Mouse (Mus musculus): ENCODE measurements at regions not wholly inside any gene's neighbourhood (a gene's known extent, or its start where the extent isn't known, plus 50 kb on each side); places are given as distances from the start of the nearest gene placed in this dataset.
A peak's percentile ranks its signal among the peaks of the same experiment; 100 is the strongest.

DNA sequence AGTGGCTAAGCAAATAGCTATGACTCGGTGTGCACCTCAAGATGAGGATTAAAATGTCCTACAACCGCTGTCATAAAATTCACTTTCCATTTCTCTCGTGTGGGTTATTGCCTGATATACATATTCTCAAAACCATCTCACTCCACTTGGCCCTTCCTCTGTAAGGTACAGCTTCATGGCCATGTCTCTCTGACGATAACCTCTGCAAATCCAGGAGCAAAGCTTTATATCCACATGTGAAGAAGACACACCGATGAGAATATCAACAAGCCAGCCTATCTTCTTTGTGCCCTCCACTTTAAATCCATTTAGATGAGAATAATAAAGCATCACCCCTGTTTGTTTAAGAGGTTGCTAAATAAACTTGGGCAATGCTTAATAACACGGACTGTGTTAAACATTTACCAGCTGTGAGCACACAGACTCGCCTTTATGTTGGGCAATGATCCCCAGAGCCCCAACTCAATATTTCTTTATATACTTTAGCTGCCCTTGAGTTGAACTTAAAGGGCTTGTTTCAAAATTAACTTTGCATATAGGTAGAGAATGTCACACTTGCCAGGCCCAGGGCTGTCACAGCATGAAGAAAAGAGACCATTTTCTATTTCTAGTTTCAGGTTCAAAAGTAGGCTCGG lies 161.2 kb upstream of the Ccdc122 start:
- H3K27ac ChIP-seq (ENCODE audit: insufficient read depth, low read length): 0 out of 2 replicates have a peak overlapping the region, but pooled peaks have one; percentile 5
- no peak overlapping the region for H3K4me3 ChIP-seq (ENCODE audit: insufficient read depth, low read length)
- TF ChIP-seq CTCF (IDR thresholded peaks at IDR 0.05; ENCODE audit: extremely low read depth, insufficient read depth, low read length) (no peak), POLR2A (IDR thresholded peaks at IDR 0.05; ENCODE audit: extremely low read depth, insufficient read depth, low read length) (no peak)
- peaks cover 8% of the 10 kb centered on the region for H3K4me1 ChIP-seq (ENCODE audit: control insufficient read depth, insufficient read depth, low read length)

DNA sequence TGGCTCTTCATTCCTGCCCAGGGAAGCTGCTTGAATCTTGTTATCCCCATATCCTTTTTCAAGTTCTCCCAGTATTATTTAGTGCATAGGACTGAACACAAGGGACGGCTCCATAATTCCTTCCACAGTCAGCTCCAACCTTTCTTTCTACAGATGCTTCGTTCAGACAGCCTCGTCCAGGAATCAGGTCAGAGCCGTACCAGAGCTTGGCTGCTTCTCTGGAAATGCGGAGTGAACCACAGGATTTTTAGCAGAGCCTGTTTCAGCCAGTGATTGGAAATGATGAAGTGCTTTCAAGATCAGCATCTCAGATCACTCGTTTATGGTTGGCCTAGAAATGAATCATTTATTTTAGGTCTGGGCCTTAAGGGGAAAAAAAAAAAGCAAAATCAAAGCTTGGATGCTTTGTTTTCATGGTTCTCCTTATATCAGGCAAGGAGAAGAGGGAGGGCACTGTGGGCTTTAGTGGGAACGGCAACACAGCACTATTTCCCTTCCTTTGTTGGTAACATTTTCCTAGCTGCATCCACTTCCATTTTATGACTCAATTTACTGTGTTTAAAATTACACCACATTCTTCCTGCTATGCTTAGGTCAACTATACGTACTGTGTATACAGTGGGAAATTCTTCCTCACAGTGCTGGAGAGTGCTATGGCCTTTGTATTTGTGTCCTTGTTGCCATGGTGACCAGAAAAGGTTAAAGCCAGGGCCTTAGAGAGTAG lies 161.9 kb upstream of the Ccdc122 start:
- 0 out of 2 replicates have a peak overlapping the region, but pooled peaks have one; percentile 5 for H3K27ac ChIP-seq (ENCODE audit: insufficient read depth, low read length)
- no peak overlapping the region for H3K4me3 ChIP-seq (ENCODE audit: insufficient read depth, low read length)
- TF ChIP-seq POLR2A (IDR thresholded peaks at IDR 0.05; ENCODE audit: extremely low read depth, insufficient read depth, low read length): no peak
- no peak for TF ChIP-seq CTCF (IDR thresholded peaks at IDR 0.05; ENCODE audit: extremely low read depth, insufficient read depth, low read length)
- H3K4me1 ChIP-seq (ENCODE audit: control insufficient read depth, insufficient read depth, low read length): peaks cover 8% of the 10 kb centered on the region

DNA sequence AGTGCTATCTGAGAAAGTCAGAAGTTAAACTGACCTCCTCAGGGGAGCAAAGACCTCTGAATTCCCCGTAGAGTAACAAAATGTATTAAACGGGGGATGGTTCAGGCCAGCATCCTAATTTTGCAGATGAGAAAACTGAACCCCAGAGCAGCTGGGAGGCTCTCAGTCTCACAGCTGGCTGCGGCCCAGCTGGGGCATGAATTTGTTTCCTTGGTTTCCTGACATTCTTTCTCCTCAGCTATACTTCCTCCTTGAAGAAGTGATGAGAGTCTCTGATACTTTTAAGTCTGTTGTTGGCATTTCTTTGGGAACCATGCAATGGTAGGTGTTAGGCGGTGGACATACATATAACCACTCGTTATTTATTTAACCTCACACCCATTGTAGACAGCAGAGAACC lies 162.9 kb upstream of the Ccdc122 start:
- H3K27ac ChIP-seq (ENCODE audit: insufficient read depth, low read length): 0 out of 2 replicates have a peak overlapping the region, but pooled peaks have one; percentile 10
- TF ChIP-seq CTCF (IDR thresholded peaks at IDR 0.05; ENCODE audit: extremely low read depth, insufficient read depth, low read length): no peak
- TF ChIP-seq POLR2A (IDR thresholded peaks at IDR 0.05; ENCODE audit: extremely low read depth, insufficient read depth, low read length): no peak
- H3K4me3 ChIP-seq (ENCODE audit: insufficient read depth, low read length): no peak overlapping the region
- peaks cover 8% of the 10 kb centered on the region for H3K4me1 ChIP-seq (ENCODE audit: control insufficient read depth, insufficient read depth, low read length)

DNA sequence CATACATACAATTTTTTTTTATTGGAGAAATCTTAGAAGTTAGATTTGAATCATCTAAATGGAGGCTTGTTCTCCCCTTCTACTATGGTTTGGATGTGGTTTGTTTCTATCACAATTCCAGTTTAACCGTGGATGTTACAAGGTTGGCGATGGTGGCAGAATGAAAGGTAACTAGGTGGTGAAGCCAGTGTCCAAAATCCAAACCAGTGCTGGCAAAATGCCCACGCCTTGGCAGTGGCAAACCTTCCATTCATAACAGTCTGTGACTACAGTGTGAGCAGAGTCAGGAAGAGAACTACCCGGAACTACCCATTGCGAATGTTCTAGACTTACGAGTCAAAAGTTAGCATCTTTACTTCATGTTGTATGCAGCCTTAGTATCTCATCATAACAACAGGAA lies 163.6 kb upstream of the Ccdc122 start:
- Histone ChIP-seq H3K27ac (ENCODE audit: insufficient read depth, low read length) (0 out of 2 replicates have a peak overlapping the region, but pooled peaks have one; percentile 23), H3K4me1 (ENCODE audit: control insufficient read depth, insufficient read depth, low read length) (peaks cover 8% of the 10 kb centered on the region), H3K4me3 (ENCODE audit: insufficient read depth, low read length) (no peak overlapping the region)
- TF ChIP-seq POLR2A (IDR thresholded peaks at IDR 0.05; ENCODE audit: extremely low read depth, insufficient read depth, low read length): no peak
- TF ChIP-seq CTCF (IDR thresholded peaks at IDR 0.05; ENCODE audit: extremely low read depth, insufficient read depth, low read length): no peak

DNA sequence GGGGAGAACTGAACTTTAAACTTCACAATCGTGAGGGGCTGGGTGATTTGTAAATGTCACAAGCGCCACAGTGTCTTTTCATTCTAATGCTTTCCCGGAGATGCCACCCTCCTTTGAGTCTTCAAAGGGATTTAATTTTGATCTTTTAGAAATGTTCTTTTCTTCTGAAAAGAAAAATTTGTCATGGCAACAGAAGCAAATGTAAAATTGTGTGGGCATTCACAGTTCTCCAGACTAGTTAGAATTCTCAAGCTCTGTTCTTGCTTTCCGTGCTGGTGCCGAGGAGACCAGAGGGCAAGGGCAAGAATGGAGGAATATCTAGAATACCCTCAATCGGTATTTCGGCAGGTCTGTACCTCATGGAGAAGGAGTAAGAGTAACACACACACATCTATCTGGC lies 164.1 kb upstream of the Ccdc122 start:
- TF ChIP-seq CTCF (IDR thresholded peaks at IDR 0.05; ENCODE audit: extremely low read depth, insufficient read depth, low read length) (no peak), POLR2A (IDR thresholded peaks at IDR 0.05; ENCODE audit: extremely low read depth, insufficient read depth, low read length) (no peak)
- Histone ChIP-seq H3K27ac (ENCODE audit: insufficient read depth, low read length) (0 out of 2 replicates have a peak overlapping the region, but pooled peaks have one; percentile 56), H3K4me3 (ENCODE audit: insufficient read depth, low read length) (no peak overlapping the region), H3K4me1 (ENCODE audit: control insufficient read depth, insufficient read depth, low read length) (peaks cover 8% of the 10 kb centered on the region)

DNA sequence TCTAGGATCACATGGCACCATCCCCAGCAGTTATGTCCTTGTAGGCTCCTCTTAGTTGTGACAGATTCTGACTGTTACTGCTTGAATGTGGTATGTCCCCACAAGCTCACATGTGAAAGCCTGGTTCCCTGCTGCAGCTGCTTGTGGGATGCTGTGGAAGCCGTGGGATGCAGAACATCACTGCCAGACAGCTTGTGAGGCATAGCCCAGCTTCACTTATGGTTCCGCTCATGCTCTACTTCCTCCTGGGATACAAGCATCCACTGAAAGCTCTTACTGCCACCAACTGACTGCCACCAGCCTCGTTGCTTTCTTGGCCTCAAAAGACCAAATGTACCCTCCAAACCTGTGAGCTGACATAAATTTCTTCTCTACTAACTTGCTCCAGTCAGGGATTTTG lies 167.7 kb upstream of the Ccdc122 start:
- TF ChIP-seq CTCF (IDR thresholded peaks at IDR 0.05; ENCODE audit: extremely low read depth, insufficient read depth, low read length) (peak; percentile 19; the same call in 1 of the 2 replicates), POLR2A (IDR thresholded peaks at IDR 0.05; ENCODE audit: extremely low read depth, insufficient read depth, low read length) (no peak)
- peaks cover 3% of the 10 kb centered on the region for H3K4me1 ChIP-seq (ENCODE audit: control insufficient read depth, insufficient read depth, low read length)
- no peak overlapping the region for H3K4me3 ChIP-seq (ENCODE audit: insufficient read depth, low read length)
- H3K27ac ChIP-seq (ENCODE audit: insufficient read depth, low read length): no peak overlapping the region

DNA sequence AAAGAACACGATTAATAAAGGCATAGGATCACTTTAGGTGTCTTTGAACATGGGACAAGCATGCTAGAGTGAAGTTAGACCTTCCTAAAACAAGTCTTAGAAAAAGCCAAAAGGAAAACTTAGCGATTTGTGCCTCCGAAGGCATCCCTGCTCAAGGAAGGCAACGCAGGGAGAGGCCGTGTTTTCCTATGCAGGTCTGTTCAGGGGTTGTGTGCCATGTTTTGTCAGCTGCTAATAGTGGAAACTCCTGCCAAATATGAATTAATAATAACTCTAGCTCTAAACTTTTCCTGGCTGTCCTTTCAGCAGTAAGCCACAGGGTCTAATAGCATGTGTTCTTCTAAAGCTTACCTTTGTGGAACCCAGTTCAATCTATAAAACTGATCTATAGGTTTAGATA lies 168.4 kb upstream of the Ccdc122 start:
- no peak overlapping the region for H3K27ac ChIP-seq (ENCODE audit: insufficient read depth, low read length)
- H3K4me1 ChIP-seq (ENCODE audit: control insufficient read depth, insufficient read depth, low read length): peaks cover 3% of the 10 kb centered on the region
- TF ChIP-seq POLR2A (IDR thresholded peaks at IDR 0.05; ENCODE audit: extremely low read depth, insufficient read depth, low read length): no peak
- no peak for TF ChIP-seq CTCF (IDR thresholded peaks at IDR 0.05; ENCODE audit: extremely low read depth, insufficient read depth, low read length)
- no peak overlapping the region for H3K4me3 ChIP-seq (ENCODE audit: insufficient read depth, low read length)

DNA sequence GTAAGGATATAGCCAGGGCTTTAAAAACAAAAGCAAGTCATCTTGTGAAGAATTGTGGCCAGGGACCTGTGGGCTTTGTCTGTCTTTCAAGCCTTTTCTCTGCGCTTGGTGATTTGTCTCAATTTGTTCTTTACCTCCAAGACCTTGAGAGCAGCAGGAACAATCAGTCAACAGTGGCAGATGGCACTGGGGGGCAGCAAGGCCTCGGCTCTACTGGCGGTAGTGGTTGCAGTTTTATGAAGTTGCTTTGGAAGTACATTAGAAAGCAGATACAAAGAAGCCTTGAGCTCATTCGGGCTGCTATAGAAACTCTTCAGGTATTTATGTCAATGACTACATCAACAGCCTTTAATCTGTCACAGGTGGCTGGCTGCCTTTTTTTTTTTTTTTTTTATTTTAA lies 171.9 kb upstream of the Ccdc122 start:
- TF ChIP-seq CTCF (IDR thresholded peaks at IDR 0.05; ENCODE audit: extremely low read depth, insufficient read depth, low read length): no peak
- no peak for TF ChIP-seq POLR2A (IDR thresholded peaks at IDR 0.05; ENCODE audit: extremely low read depth, insufficient read depth, low read length)
- H3K27ac ChIP-seq (ENCODE audit: insufficient read depth, low read length): no peak overlapping the region
- no peaks in the 10 kb centered on the region for H3K4me1 ChIP-seq (ENCODE audit: control insufficient read depth, insufficient read depth, low read length)
- no peak overlapping the region for H3K4me3 ChIP-seq (ENCODE audit: insufficient read depth, low read length)

DNA sequence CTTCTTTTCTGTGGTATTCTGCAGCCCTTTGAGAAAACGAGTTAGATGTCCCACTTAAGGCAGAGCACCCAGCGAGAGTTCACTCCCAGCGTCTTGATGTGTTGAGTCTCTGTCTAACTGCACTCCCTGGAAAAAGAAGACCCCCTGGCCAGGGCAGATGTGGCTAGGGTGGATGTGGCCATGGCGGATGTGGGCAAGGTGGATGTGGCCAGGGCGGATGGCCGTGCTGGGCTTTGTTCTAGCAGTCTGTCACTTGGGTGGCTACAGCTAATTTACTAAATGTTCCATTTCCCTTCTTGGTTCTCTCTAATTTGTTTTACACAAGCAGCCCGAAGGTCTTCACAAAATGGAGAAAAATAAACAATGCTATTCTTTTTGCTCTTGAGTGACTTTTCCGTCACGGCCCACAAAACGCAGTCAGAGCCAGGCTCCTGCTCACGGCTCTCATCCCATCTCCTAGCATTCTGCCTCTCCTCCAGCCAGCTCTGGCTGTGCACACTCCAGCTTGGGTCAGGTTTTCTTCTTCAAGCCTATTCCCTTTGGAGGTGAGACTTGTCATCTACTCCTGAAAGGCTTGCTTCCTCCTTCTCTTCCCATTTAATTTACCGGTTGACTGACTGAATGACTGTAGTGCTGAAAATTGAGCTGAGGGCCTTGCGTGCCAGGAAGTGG lies 173.4 kb upstream of the Ccdc122 start:
- H3K27ac ChIP-seq (ENCODE audit: insufficient read depth, low read length): no peak overlapping the region
- no peaks in the 10 kb centered on the region for H3K4me1 ChIP-seq (ENCODE audit: control insufficient read depth, insufficient read depth, low read length)
- H3K4me3 ChIP-seq (ENCODE audit: insufficient read depth, low read length): no peak overlapping the region
- no peak for TF ChIP-seq POLR2A (IDR thresholded peaks at IDR 0.05; ENCODE audit: extremely low read depth, insufficient read depth, low read length)
- no peak for TF ChIP-seq CTCF (IDR thresholded peaks at IDR 0.05; ENCODE audit: extremely low read depth, insufficient read depth, low read length)
